Mouse (Mus musculus) urinary bladder, postnatal 25 days (tissue): ENCODE data around the gene Fance.
A peak's percentile ranks its signal among the peaks of the same experiment; 100 is the strongest.
"Not testable (repeated sequence)": the region's sequence is repeated elsewhere in the genome, so short reads cannot be mapped to it uniquely, and the experiment has no call there.

ENCODE experiments used
- DNase-seq: peaks from one replicate; pipeline ENCODE4 v3.0.0; 2022; ENCODE audit warnings: low spot score

Gene Fance

DNA sequence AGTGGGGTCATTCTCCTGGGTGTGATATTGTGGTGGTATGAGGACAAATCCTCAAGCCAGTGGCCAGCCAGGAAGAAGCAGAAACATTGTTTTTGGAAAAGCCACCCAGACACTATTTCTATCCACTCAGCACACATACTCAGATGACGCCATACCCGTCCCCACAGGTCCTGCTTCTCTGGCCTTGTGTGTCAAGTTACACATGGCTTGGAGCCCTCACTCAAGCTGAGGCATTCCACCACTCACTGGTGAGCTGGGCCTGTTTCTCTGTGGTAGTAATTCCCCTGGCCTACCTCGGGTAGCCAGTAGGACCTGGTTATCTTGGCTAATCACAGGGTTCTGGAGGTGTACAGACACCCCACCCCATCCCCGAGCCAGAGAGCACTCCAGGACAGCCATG lies 19.6 kb upstream of the Fance start:
- no peak for DNase-seq

DNA sequence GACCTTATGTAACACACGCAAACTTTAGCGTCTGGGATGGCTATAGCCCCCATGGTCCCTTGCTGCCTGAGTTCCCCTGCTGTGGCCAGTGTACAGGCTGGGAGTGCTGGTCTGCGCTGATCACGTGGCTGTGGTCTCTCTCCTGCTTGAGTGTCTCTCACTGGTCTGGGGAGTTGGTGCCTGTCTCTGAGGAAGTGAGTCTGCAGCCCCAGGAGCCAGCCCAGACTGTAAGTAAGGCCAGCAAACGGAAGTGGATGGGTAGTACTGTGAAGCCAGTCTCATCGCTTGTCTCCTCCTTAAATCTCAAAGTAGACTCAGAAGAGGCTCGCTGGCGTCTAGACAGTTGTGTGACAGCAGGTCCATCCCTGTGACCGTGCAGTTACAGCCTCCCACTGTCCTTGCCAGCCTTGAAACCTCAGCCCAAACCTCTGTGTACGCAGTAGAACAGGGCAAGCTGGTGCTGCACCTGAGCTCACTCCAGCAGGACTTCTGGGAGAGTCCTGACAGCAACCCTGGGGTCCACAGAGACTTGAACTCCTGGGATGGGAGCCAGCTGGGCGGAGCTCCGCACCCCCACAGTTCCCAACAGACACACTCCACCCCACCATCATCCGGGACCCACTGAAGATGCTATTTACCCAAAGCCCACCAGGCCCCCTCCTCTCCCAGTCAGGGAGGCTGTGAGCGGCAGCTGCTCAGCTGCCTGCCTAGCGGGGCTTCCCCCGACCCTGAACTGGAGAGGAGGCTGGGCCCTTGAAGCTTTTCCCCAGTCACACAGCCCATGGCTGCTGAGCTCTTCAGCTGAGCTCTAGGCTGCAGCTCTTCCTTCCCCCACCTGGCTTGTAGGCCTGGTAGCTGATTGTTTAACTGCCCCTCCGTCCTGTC lies 18.6 kb upstream of the Fance start:
- DNase-seq = no peak

- DNase-seq = no peak
These were observed 14.4 kb upstream of the Fance start for GRCm38 (mm10) chr17:28298888-28299287.

- no peak for DNase-seq
These were observed 13.5 kb upstream of the Fance start for GRCm38 (mm10) chr17:28299669-28300320.

DNA sequence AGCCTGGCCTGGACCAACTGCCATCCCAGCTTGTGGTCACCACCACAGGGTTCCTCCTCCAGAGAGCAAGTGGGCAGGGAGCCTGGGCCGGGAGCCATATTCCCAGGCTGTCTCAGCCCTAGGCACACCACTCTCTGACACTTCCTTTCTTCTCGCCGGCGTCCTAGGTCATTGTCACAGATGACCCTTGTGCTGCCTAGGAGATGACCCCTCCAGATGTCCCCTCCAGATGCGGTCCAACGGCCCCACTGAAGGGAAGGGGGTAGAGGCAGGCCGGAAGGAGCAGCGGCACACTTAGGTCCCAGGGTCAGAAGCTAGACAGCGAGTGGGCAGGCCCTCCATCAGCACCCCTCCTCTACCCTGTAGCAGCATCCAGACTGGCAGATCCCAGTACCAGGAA lies 13.0 kb upstream of the Fance start:
- DNase-seq = no peak

- no peak for DNase-seq
These were observed 12.5 kb upstream of the Fance start for GRCm38 (mm10) chr17:28300850-28301249.

DNA sequence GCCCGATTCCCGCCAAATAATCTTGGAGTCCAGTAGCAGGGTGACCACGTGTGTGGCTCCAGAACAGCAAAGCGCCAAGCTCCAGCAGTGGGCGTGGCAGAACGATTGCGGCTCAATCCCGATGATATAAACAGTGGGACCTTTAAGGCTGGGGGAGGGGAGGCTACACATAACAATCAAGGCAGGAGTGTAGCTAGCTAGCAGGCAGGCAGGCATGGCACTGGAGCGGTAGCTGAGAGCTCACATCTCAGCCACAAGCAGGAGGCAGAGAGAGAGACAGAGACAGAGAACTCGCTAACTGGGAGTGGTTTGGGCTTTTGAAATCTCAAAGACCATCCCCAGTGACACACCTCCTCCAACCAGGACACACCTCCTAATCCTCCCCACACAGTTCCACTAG lies 8.1 kb upstream of the Fance start:
- no peak for DNase-seq

DNA sequence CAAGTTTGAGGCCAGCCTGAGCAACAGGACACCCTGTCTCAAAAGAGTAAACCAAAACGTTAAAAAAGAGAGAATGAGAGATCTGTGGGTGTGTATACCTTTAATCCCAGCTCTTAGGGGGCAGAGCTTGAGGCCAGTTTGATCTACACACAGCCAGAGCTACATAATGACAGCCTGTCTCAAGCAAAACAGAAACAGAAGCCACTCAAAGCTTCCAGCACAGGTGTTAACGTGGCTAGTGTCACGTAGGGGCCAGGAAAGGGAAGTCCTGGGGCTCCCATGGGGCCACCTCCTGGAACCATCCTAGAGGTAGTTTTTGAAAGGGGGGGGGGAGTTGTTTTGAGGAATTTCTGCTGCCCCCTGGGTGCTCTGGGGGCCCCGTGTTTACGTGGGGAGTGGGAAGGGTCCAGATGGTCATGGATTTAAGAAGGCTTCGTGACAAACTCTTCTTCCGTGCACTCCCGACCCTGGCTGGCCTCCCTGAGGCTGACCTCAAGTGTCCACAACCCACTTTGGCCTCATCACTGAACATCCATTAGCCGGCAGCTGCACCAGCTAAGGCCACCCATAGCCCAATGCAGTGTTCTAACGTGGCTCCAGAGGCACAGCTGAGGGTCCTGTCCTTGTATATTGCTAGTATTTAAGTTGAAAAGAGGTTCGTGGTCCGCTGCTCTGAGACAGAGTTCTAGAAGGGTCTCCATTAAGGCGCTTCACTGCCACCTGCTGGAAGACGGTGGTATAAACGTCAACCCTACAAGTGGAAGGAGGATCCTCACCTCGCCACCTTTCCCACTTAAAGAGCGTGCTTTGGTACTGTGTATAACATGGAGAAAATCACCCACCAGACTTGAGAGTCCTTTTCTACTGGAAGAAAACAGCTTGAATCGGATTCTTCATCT lies 4.8 kb upstream of the Fance start:
- DNase-seq = peak; percentile 86

DNA sequence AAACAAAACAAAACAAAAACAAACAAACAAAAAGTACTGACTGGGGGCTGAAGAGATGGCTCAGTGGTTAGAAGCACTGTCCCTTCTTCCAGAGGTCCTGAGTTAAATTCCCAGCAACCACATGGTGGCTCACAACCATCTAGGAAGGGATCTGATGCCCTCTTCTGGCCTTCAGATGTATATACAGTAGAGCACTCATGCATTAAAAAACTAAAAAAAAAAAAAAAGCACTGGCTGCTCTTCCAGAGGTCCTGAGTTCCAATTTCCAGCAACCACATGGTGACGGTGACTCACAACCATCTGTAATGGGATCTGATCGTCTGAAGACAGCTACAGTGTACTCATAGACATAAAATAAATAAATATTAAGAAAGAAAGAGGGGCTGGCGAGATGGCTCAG lies 2.5 kb upstream of the Fance start:
- no peak for DNase-seq

DNA sequence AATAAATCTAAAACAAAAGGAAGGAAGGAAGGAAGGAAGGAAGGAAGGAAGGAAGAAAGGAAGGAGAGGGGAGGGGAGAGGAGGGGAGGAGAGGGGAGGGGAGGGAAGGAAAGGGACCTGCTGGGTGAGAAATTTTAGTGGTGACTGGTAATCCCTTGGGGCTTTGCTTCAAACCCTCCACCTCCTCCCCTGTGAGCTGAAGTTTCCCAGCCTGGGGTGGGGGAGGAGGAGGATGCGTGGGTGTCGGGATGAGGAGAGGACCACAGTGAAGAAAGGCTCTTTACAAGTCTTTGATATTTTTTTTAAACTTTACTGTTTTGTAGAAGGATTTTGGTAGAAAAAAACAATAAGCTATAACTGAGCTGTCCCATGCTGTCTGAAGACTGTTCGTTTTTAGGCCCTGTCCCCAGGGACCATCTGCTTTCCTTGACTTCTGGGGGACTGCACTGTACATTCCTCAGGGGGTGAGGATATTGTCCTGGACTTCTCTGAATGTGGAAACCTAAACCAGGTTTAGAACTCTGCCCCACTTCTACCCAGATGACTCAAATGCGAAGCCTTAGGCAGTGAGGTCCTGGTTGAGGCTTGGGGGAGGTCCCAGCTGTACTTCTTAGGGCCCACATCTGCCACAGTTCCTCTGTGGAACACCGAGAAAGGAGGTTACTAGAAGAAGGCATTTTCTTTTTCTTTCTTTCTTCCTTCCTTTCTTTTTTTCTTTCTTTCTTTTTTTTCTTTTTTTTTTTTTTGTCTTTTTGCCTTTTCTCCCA lies 1.8 kb upstream of the Fance start:
- DNase-seq = no peak

GRCm38 (mm10) chr17:28312232-28313211 lies 797 bp upstream of the Fance start:
- no peak for DNase-seq

DNA sequence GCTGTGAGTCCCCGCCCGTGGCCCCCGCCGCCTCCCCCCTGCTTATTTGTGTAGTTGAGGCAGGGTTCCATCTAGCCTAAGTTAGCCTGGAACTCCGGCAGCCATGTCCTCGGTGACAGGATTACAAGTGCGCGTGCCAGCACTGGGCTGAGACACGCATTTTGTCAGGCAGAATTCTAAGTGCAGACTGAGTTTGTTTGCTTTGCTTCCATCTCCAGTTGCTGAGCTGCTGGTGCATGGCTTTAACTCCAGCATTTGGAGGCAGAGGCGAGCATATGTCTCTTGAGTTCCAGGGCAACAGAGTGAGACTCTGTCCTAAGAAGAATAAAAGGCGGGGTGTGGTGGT lies 534 bp downstream of the Fance start:
- DNase-seq = no peak

GRCm38 (mm10) chr17:28315611-28316160 lies 2.4 kb downstream of the Fance start:
- DNase-seq = no peak

- no peak for DNase-seq
These were observed 3.2 kb downstream of the Fance start for GRCm38 (mm10) chr17:28316476-28316875.

- DNase-seq = no peak
These were observed 3.8 kb downstream of the Fance start for GRCm38 (mm10) chr17:28317091-28317490.

- DNase-seq = no peak
These were observed 4.4 kb downstream of the Fance start for GRCm38 (mm10) chr17:28317725-28318124.

- DNase-seq = no peak
These were observed 8.4 kb downstream of the Fance start for GRCm38 (mm10) chr17:28321700-28322099.

DNA sequence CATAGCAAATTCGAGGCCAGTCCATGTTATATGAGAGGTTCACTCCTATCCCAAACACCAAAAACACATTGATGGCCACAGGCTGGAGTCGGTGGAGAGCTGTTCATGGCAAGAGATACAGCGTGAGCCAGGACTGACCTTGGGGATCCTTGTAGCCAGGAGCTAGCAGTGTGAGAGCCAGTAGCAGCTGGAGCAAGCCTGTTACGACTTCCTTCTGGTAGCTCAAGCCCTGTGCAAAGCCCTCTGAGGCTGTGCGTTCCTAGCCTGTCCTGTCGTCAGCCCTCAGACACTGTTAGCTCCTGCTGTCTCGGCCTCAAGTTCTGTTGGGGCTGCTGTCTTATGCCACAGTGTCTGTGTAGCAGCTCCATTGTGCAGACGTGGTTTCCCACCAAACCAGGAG lies 10.5 kb downstream of the Fance start:
- DNase-seq = no peak

DNA sequence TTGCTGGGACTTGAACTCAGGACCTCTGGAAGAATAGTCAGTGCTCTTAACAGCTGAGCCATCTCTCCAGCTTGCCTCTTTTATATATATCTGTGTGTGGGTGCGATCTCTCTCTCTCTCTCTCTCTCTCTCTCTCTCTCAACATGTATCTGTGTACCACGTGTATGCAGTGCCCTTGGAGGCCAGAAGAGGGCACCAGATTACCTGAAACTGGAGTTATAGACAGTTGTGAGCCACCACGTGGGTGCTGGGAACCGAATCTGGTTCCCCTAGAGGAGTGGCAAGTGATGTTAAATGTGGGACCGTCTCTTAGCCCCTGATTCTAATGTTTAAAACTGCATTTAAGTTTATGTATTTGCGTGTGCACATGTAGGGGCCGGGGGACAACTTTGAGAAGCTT lies 11.1 kb downstream of the Fance start:
- not testable (repeated sequence) for DNase-seq

GRCm38 (mm10) chr17:28325751-28326150 lies 12.4 kb downstream of the Fance start:
- no peak for DNase-seq
